Mouse (Mus musculus): ENCODE data around the gene Mllt10. TPM values are rescaled to one million over a fixed set of nuclear protein-coding genes. Genes with fewer than 3 reads are reported as not detected.
A peak's percentile ranks its signal among the peaks of the same experiment; 100 is the strongest.

Mllt10 gene
- total RNA-seq (2018; cell fraction: chromatin; rRNA removed) = 100 to 1,000 TPM in 22 of 26 experiments, 10 to 100 TPM in 4; 46.2 to 299 (median 188) TPM
- total RNA-seq (2018; cell fraction: cytosol; rRNA removed) = 10 to 100 TPM in 24 of 26 experiments, 1 to 10 TPM in 2; 4.9 to 29.0 (median 20.5) TPM
- total RNA-seq (2018; cell fraction: nucleus; rRNA removed) = 100 to 1,000 TPM in 9 of 26 experiments, 10 to 100 TPM in 17; 34.7 to 160 (median 79.6) TPM
- polyA plus RNA-seq (2018) = 14.8 to 17.0 TPM (median 16.7 TPM) in 3 replicates

GRCm38 (mm10) chr2:18055016-18055928 lies at the start of gene Mllt10:
Mllt10 (plus strand) TSS chr2:18055237.
- no peaks in the 10 kb centered on the region for H3K36me3 ChIP-seq (ENCODE audit: inconsistent target)
- 37% methylated on average over 17 of the region's 20 CpGs for WGBS (ENCODE audit: missing documents)
- H3K4me3 ChIP-seq (ENCODE audit: inconsistent target) = peak within 1 kb of the TSS; percentile 64
- peak within 1 kb of the TSS; percentile 70 for H3K27ac ChIP-seq
- no peaks in the 10 kb centered on the region for H3K79me2 ChIP-seq (ENCODE audit: inconsistent target)

DNA sequence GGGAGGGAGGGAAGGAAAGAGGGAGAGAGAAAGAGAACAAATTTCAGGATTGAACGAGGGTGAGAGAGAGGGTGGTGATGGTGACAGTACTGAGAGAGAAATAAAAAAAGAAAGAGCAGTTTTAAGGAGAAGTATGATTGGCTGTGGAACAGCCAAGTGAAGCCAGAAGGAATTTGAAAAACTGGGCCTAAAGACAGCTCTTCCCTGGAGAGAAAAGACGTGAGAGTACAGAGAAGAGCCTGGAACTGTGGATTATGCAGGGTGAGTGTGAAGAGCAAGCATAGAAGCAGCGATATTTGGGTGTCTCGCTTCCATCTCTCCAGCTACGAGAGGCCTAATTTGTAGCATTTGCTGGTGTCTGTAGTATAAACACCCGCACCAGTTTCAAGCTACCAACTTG lies 43.8 kb upstream of the Mllt10 start:
- Histone ChIP-seq H3K79me2 (ENCODE audit: inconsistent target) (no peaks in the 10 kb centered on the region), H3K27ac (no peak overlapping the region), H3K36me3 (ENCODE audit: inconsistent target) (no peaks in the 10 kb centered on the region), H3K4me3 (ENCODE audit: inconsistent target) (no peak overlapping the region)
- WGBS (ENCODE audit: missing documents) = 93% methylated on average over 6 of the region's 6 CpGs

DNA sequence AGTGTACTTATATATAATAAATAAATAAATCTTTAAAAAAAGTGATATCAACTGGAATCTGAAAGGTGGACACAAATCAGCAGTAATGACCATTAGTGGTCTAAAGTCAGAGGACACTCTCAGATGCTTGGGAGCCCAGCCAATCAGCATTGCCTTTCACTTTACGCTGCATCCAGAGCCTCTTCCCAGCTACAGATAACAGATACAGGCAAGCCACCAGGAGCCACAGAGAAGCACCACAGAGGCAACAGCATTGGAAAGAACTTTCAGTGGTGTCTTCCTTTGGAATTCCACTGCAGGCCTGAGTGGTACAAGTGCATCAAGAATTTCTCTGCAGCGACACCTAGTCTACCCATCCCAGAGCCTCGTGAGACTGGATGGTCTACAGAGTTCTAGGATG lies 42.2 kb upstream of the Mllt10 start:
- no peaks in the 10 kb centered on the region for H3K36me3 ChIP-seq (ENCODE audit: inconsistent target)
- H3K27ac ChIP-seq = no peak overlapping the region
- no peaks in the 10 kb centered on the region for H3K79me2 ChIP-seq (ENCODE audit: inconsistent target)
- WGBS (ENCODE audit: missing documents) = 94% methylated on average over 3 of the region's 3 CpGs
- H3K4me3 ChIP-seq (ENCODE audit: inconsistent target) = no peak overlapping the region

GRCm38 (mm10) chr2:18015581-18015980 lies 39.5 kb upstream of the Mllt10 start:
- 89% methylated on average over 3 of the region's 3 CpGs for WGBS (ENCODE audit: missing documents)
- H3K36me3 ChIP-seq (ENCODE audit: inconsistent target) = no peaks in the 10 kb centered on the region
- H3K4me3 ChIP-seq (ENCODE audit: inconsistent target) = no peak overlapping the region
- H3K79me2 ChIP-seq (ENCODE audit: inconsistent target) = no peaks in the 10 kb centered on the region
- H3K27ac ChIP-seq = no peak overlapping the region

DNA sequence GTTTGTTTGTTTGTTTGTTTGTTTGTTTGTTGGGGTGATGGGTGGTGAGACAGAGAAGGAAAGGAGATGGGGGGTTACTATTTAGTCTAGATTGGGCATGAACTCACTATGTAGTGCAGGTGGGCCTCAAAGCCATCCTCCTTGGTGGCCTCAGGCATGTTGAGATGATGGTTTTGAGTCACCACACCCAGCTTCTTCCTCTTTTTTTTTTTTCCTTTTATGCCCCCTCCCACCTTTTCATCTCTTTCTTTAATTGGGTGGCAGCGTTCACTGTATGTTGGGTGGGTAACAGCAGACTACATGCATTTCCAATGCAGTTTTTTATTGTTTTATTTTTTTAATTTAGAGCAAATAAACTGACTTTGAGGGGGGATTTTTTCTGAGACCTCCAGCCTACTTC lies 38.4 kb upstream of the Mllt10 start:
- no peak overlapping the region for H3K4me3 ChIP-seq (ENCODE audit: inconsistent target)
- H3K27ac ChIP-seq = no peak overlapping the region
- WGBS (ENCODE audit: missing documents) = 88% methylated on average over 1 of the region's 1 CpGs
- no peaks in the 10 kb centered on the region for H3K36me3 ChIP-seq (ENCODE audit: inconsistent target)
- no peaks in the 10 kb centered on the region for H3K79me2 ChIP-seq (ENCODE audit: inconsistent target)

- H3K27ac ChIP-seq = no peak overlapping the region
- H3K4me3 ChIP-seq (ENCODE audit: inconsistent target) = no peak overlapping the region
- H3K36me3 ChIP-seq (ENCODE audit: inconsistent target) = no peaks in the 10 kb centered on the region
- WGBS (ENCODE audit: missing documents) = 96% methylated on average over 4 of the region's 6 CpGs
- H3K79me2 ChIP-seq (ENCODE audit: inconsistent target) = no peaks in the 10 kb centered on the region
These were observed 37.7 kb upstream of the Mllt10 start for GRCm38 (mm10) chr2:18017321-18017720.

DNA sequence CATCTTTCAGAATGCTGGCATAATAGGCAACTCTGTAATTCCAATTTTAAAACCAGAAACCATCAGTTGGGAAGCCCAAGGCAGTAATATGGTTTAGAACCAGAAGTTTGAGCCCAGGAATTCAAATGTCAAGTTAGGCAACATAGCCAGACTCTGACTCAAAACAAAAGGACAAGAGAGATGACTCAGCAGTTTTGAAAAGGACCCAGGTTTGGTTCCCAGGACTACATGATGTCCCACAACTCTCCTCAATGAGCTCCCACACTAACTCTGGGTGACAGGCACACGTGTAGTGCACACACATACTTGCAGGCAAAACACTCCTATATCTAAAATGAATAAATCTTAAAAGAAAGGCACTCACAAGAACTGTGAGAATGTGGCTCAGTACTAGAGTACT lies 35.9 kb upstream of the Mllt10 start:
- H3K79me2 ChIP-seq (ENCODE audit: inconsistent target) = no peaks in the 10 kb centered on the region
- no peaks in the 10 kb centered on the region for H3K36me3 ChIP-seq (ENCODE audit: inconsistent target)
- no peak overlapping the region for H3K27ac ChIP-seq
- H3K4me3 ChIP-seq (ENCODE audit: inconsistent target) = no peak overlapping the region
- 93% methylated on average over 1 of the region's 1 CpGs for WGBS (ENCODE audit: missing documents)

DNA sequence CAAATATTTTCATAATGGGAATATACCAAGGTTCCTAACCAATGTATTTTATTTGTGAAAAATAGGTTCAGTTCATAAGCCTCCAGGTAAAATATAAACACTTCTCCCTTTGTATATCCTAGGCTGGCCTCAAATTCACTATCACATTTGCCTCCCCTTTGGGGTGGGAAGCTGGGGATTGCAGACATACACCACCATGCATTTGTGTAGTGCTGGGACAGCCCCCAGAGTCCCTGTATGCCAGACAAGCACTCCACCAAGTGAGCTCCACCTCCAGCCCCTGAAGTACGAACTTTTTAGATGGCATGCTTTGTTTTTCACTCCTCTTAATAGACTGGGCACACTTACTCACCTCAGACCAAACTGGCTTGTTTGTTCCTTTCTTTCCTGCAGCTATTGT lies 32.2 kb upstream of the Mllt10 start:
- Histone ChIP-seq H3K36me3 (ENCODE audit: inconsistent target) (no peaks in the 10 kb centered on the region), H3K4me3 (ENCODE audit: inconsistent target) (no peak overlapping the region), H3K79me2 (ENCODE audit: inconsistent target) (no peaks in the 10 kb centered on the region), H3K27ac (no peak overlapping the region)
- 89% methylated on average over 1 of the region's 1 CpGs for WGBS (ENCODE audit: missing documents)

DNA sequence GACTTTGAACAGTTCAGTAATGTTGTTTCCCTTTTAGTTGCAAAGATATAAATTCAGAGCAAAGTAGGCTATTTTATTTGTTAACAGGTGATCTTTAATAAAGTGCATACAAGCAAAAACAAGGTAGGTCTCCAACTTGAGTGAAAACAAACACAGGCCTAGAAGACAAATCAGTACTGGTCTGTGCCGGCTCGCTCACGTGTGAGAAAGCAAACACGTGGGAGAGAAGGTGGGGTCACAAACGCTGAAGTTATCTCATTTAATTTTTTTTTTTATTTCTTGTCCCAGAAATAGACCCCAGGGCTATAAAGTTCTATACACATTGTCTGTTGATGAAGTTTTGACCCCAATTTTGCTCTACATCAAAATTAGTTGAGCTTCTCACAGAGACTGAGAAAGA lies 29.9 kb upstream of the Mllt10 start:
- no peak overlapping the region for H3K27ac ChIP-seq
- H3K4me3 ChIP-seq (ENCODE audit: inconsistent target) = no peak overlapping the region
- no peaks in the 10 kb centered on the region for H3K79me2 ChIP-seq (ENCODE audit: inconsistent target)
- 75% methylated on average over 5 of the region's 5 CpGs for WGBS (ENCODE audit: missing documents)
- H3K36me3 ChIP-seq (ENCODE audit: inconsistent target) = no peaks in the 10 kb centered on the region

DNA sequence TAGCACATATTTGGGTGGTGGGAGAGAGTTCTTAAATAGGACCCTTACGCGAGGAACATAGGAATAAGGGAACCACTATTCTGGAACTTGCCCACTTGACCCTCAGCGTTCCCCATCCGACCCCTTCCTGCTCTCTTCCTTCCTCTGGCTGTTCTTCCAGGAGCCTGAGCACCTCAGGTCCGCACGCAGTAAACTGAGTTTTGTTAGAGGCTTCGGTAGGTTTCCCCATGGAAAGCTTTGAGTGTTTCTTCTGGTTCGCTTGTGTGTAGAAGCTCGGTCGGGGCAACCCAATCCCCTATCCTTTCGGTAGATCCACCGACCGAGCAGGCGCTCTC lies 29.3 kb upstream of the Mllt10 start:
- H3K36me3 ChIP-seq (ENCODE audit: inconsistent target) = no peaks in the 10 kb centered on the region
- no peak overlapping the region for H3K27ac ChIP-seq
- 3% methylated on average over 14 of the region's 14 CpGs for WGBS (ENCODE audit: missing documents)
- H3K79me2 ChIP-seq (ENCODE audit: inconsistent target) = no peaks in the 10 kb centered on the region
- peak overlapping the region; percentile 58 for H3K4me3 ChIP-seq (ENCODE audit: inconsistent target)

- Histone ChIP-seq H3K4me3 (ENCODE audit: inconsistent target) (peak overlapping the region; percentile 58), H3K79me2 (ENCODE audit: inconsistent target) (no peaks in the 10 kb centered on the region), H3K27ac (no peak overlapping the region), H3K36me3 (ENCODE audit: inconsistent target) (no peaks in the 10 kb centered on the region)
- 1% methylated on average over 44 of the region's 44 CpGs for WGBS (ENCODE audit: missing documents)
These were observed 28.7 kb upstream of the Mllt10 start for GRCm38 (mm10) chr2:18026116-18026947.

GRCm38 (mm10) chr2:18027448-18028139 lies 27.4 kb upstream of the Mllt10 start:
- Histone ChIP-seq H3K79me2 (ENCODE audit: inconsistent target) (no peaks in the 10 kb centered on the region), H3K4me3 (ENCODE audit: inconsistent target) (peak overlapping the region; percentile 58), H3K27ac (peak overlapping the region; percentile 5; the same call in 1 of the 2 replicates), H3K36me3 (ENCODE audit: inconsistent target) (no peaks in the 10 kb centered on the region)
- WGBS (ENCODE audit: missing documents) = under 1% methylated on average over 44 of the region's 44 CpGs

- Histone ChIP-seq H3K27ac (peak overlapping the region; percentile 5; the same call in 1 of the 2 replicates), H3K4me3 (ENCODE audit: inconsistent target) (peak overlapping the region; percentile 58), H3K79me2 (ENCODE audit: inconsistent target) (no peaks in the 10 kb centered on the region), H3K36me3 (ENCODE audit: inconsistent target) (no peaks in the 10 kb centered on the region)
- 1% methylated on average over 61 of the region's 61 CpGs for WGBS (ENCODE audit: missing documents)
These were observed 26.7 kb upstream of the Mllt10 start for GRCm38 (mm10) chr2:18028140-18029021.

Measured in macrophage (primary cell).